9 mouse cellular contexts compared by ENCODE assay signal in genomic region chr3:146047704-146048207, GRCm38 (mm10).
DNase-seq lines count a peak whose midpoint lies in the region; ATAC-seq and TF ChIP-seq lines count a peak whose summit lies in the region.
"Had no signal": no experiment of that assay in that cellular context is flagged by ENCODE, and none has a peak within 500 bp of the region (broad histone marks: within the 10 kb centered on the region; RNA-seq: fewer than 3 reads in every experiment).

No protein-coding gene starts in this region.

- no peaks in the 10 kb centered on the region for H3K27me3 ChIP-seq in kidney, embryonic 15.5 days
- no peaks in the 10 kb centered on the region for H3K27me3 ChIP-seq in lung, postnatal 0 days (replicated peaks; ENCODE audit: insufficient read depth, low read length)

- TF ChIP-seq CTCF in lung, postnatal 0 days (IDR thresholded peaks at IDR 0.05): no peak

- peak; percentile 7 for DNase-seq in gastrocnemius, adult 18-20 months (ENCODE audit: low spot score)
- DNase-seq in gastrocnemius, postnatal 36 days: no peak
- peak; percentile 6 for DNase-seq in T-cell, adult 2 months (ENCODE audit: low spot score)
- DNase-seq in heart, adult 9 months (ENCODE audit: low spot score in 2 of 2): peak; percentile 21 to 44
- peak; percentile 66 for DNase-seq in lung, postnatal 0 days (ENCODE audit: low spot score)
- peak; percentile 58 to 65 for DNase-seq in spleen, postnatal 36 days (ENCODE audit: low spot score in 2 of 2)

- H3K4me3 ChIP-seq in kidney, embryonic 15.5 days (replicated peaks): 0 out of 2 replicates have a peak overlapping the region, but pooled peaks have one; percentile 3
- peak overlapping the region; percentile 1; the same call in 1 of the 2 replicates for H3K4me3 ChIP-seq in lung, postnatal 0 days (ENCODE audit: low read depth, low read length)

- 23% methylated on average over 15 of the region's 15 CpGs for WGBS in kidney, embryonic 15.5 days
- WGBS in lung, postnatal 0 days: 18% methylated on average over 15 of the region's 15 CpGs

- H3K9ac ChIP-seq in kidney, embryonic 15.5 days: no peak overlapping the region
- H3K9ac ChIP-seq in lung, postnatal 0 days (replicated peaks; ENCODE audit: low read depth): no peak overlapping the region

- ATAC-seq in kidney, embryonic 15.5 days (replicated peaks; ENCODE audit: low FRiP score): peak; percentile 69
- ATAC-seq in lung, postnatal 0 days: peak; percentile 61
- no peak for ATAC-seq in frontal cortex, adult (ENCODE audit: low TSS enrichment)

- peak overlapping the region; percentile 47 for H3K4me2 ChIP-seq in kidney, embryonic 15.5 days
- peak overlapping the region; percentile 45 for H3K4me2 ChIP-seq in lung, postnatal 0 days (replicated peaks; ENCODE audit: low read depth, low read length)

- intact Hi-C loops in gastrocnemius, postnatal 36 days (cut with DNase I): no loop called here

- peaks cover 36% of the 10 kb centered on the region for H3K4me1 ChIP-seq in kidney, embryonic 15.5 days
- H3K4me1 ChIP-seq in lung, postnatal 0 days (ENCODE audit: insufficient read depth, low read depth, low read length): 0 out of 2 replicates have a peak, but pooled peaks cover 4% of the 10 kb centered on the region

- 0 out of 2 replicates have a peak overlapping the region, but pooled peaks have one; percentile 2 for H3K27ac ChIP-seq in kidney, embryonic 15.5 days
- no peak overlapping the region for H3K27ac ChIP-seq in lung, postnatal 0 days (ENCODE audit: low read length)
- H3K27ac ChIP-seq: macrophage had no signal

- no peak for TF ChIP-seq EP300 in lung, postnatal 0 days (IDR thresholded peaks at IDR 0.05)

- H3K36me3 ChIP-seq in kidney, embryonic 15.5 days: no peaks in the 10 kb centered on the region
- no peaks in the 10 kb centered on the region for H3K36me3 ChIP-seq in lung, postnatal 0 days (ENCODE audit: insufficient read depth, low read length)

- H3K9me3 ChIP-seq in kidney, embryonic 15.5 days (replicated peaks): no peaks in the 10 kb centered on the region
- no peaks in the 10 kb centered on the region for H3K9me3 ChIP-seq in lung, postnatal 0 days (ENCODE audit: low read length)

Comparison
In these comparisons a context has a peak if more than half of its experiments do, and no peak if none do; other contexts are left out.
1. DNase-seq: peak in gastrocnemius, adult 18-20 months (single experiment), T-cell, adult 2 months (single experiment), heart, adult 9 months (2 of 2), lung, postnatal 0 days (single experiment) and spleen, postnatal 36 days (2 of 2); none in gastrocnemius, postnatal 36 days (0 of 2).